Mouse (Mus musculus): ENCODE results near the gene Cpeb2. TPM values are rescaled to one million over a fixed set of nuclear protein-coding genes. Genes with fewer than 3 reads are reported as not detected.

The Cpeb2 gene
- polyA plus RNA-seq, 1 experiment from 2014 or later = 3.1 TPM

GRCm38 (mm10) chr5:43217468-43217867 is 15.5 kb upstream of the Cpeb2 start:
- ATAC-seq = peak; percentile 69
- Histone ChIP-seq H3K27me3 (replicated peaks; ENCODE audit: control insufficient read depth, insufficient read depth, low read length) (no peaks in the 10 kb centered on the region), H3K36me3 (ENCODE audit: control insufficient read depth, insufficient read depth) (no peaks in the 10 kb centered on the region), H3K4me2 (replicated peaks; ENCODE audit: low read depth) (0 out of 2 replicates have a peak overlapping the region, but pooled peaks have one; percentile 13), H3K4me1 (replicated peaks; ENCODE audit: control insufficient read depth, insufficient read depth, low read length) (0 out of 2 replicates have a peak, but pooled peaks cover 11% of the 10 kb centered on the region), H3K9ac (ENCODE audit: low read depth, low read length) (no peak overlapping the region), H3K9me3 (ENCODE audit: control insufficient read depth) (no peaks in the 10 kb centered on the region), H3K4me3 (ENCODE audit: low read depth, low read length) (no peak overlapping the region), H3K27ac (ENCODE audit: low read depth, low read length) (no peak overlapping the region)
- WGBS = 9% methylated on average over 4 of the region's 4 CpGs
- no peak for TF ChIP-seq CTCF (IDR thresholded peaks at IDR 0.05; ENCODE audit: low read depth)

GRCm38 (mm10) chr5:43217987-43218846 is 14.8 kb upstream of the Cpeb2 start:
- TF ChIP-seq CTCF (IDR thresholded peaks at IDR 0.05; ENCODE audit: low read depth) = no peak
- Histone ChIP-seq H3K27me3 (replicated peaks; ENCODE audit: control insufficient read depth, insufficient read depth, low read length) (no peaks in the 10 kb centered on the region), H3K27ac (ENCODE audit: low read depth, low read length) (no peak overlapping the region), H3K4me1 (replicated peaks; ENCODE audit: control insufficient read depth, insufficient read depth, low read length) (0 out of 2 replicates have a peak, but pooled peaks cover 11% of the 10 kb centered on the region), H3K9ac (ENCODE audit: low read depth, low read length) (no peak overlapping the region), H3K9me3 (ENCODE audit: control insufficient read depth) (no peaks in the 10 kb centered on the region), H3K4me2 (replicated peaks; ENCODE audit: low read depth) (0 out of 2 replicates have a peak overlapping the region, but pooled peaks have one; percentile 13), H3K4me3 (ENCODE audit: low read depth, low read length) (no peak overlapping the region), H3K36me3 (ENCODE audit: control insufficient read depth, insufficient read depth) (no peaks in the 10 kb centered on the region)
- ATAC-seq = no peak; the same call in 1 of the 2 replicates
- WGBS = 56% methylated on average over 10 of the region's 10 CpGs

- 30% methylated on average over 1 of the region's 1 CpGs for WGBS
- Histone ChIP-seq H3K4me3 (ENCODE audit: low read depth, low read length) (no peak overlapping the region), H3K36me3 (ENCODE audit: control insufficient read depth, insufficient read depth) (no peaks in the 10 kb centered on the region), H3K4me2 (replicated peaks; ENCODE audit: low read depth) (no peak overlapping the region), H3K27me3 (replicated peaks; ENCODE audit: control insufficient read depth, insufficient read depth, low read length) (no peaks in the 10 kb centered on the region), H3K27ac (ENCODE audit: low read depth, low read length) (no peak overlapping the region), H3K9ac (ENCODE audit: low read depth, low read length) (no peak overlapping the region), H3K4me1 (replicated peaks; ENCODE audit: control insufficient read depth, insufficient read depth, low read length) (0 out of 2 replicates have a peak, but pooled peaks cover 11% of the 10 kb centered on the region), H3K9me3 (ENCODE audit: control insufficient read depth) (no peaks in the 10 kb centered on the region)
- no peak for ATAC-seq
- no peak for TF ChIP-seq CTCF (IDR thresholded peaks at IDR 0.05; ENCODE audit: low read depth)
These were observed 14.2 kb upstream of the Cpeb2 start for GRCm38 (mm10) chr5:43218847-43219132.

GRCm38 (mm10) chr5:43223359-43223758 is 9.6 kb upstream of the Cpeb2 start:
- WGBS = 61% methylated on average over 4 of the region's 4 CpGs
- H3K4me1 ChIP-seq (replicated peaks; ENCODE audit: control insufficient read depth, insufficient read depth, low read length) = 0 out of 2 replicates have a peak, but pooled peaks cover 2% of the 10 kb centered on the region
- no peak for ATAC-seq
- no peaks in the 10 kb centered on the region for H3K36me3 ChIP-seq (ENCODE audit: control insufficient read depth, insufficient read depth)
- TF ChIP-seq CTCF (IDR thresholded peaks at IDR 0.05; ENCODE audit: low read depth) = no peak
- H3K4me2 ChIP-seq (replicated peaks; ENCODE audit: low read depth) = no peak overlapping the region
- H3K4me3 ChIP-seq (ENCODE audit: low read depth, low read length) = no peak overlapping the region
- no peaks in the 10 kb centered on the region for H3K27me3 ChIP-seq (replicated peaks; ENCODE audit: control insufficient read depth, insufficient read depth, low read length)
- no peak overlapping the region for H3K9ac ChIP-seq (ENCODE audit: low read depth, low read length)
- no peak overlapping the region for H3K27ac ChIP-seq (ENCODE audit: low read depth, low read length)
- no peaks in the 10 kb centered on the region for H3K9me3 ChIP-seq (ENCODE audit: control insufficient read depth)

GRCm38 (mm10) chr5:43224245-43224644 is 8.7 kb upstream of the Cpeb2 start:
- Histone ChIP-seq H3K4me3 (ENCODE audit: low read depth, low read length) (no peak overlapping the region), H3K4me2 (replicated peaks; ENCODE audit: low read depth) (no peak overlapping the region), H3K9ac (ENCODE audit: low read depth, low read length) (no peak overlapping the region), H3K27me3 (replicated peaks; ENCODE audit: control insufficient read depth, insufficient read depth, low read length) (no peaks in the 10 kb centered on the region), H3K4me1 (replicated peaks; ENCODE audit: control insufficient read depth, insufficient read depth, low read length) (no peaks in the 10 kb centered on the region), H3K36me3 (ENCODE audit: control insufficient read depth, insufficient read depth) (no peaks in the 10 kb centered on the region), H3K27ac (ENCODE audit: low read depth, low read length) (no peak overlapping the region), H3K9me3 (ENCODE audit: control insufficient read depth) (no peaks in the 10 kb centered on the region)
- WGBS = 66% methylated on average over 3 of the region's 3 CpGs
- TF ChIP-seq CTCF (IDR thresholded peaks at IDR 0.05; ENCODE audit: low read depth) = no peak
- ATAC-seq = no peak

- no peak for TF ChIP-seq CTCF (IDR thresholded peaks at IDR 0.05; ENCODE audit: low read depth)
- H3K9me3 ChIP-seq (ENCODE audit: control insufficient read depth) = no peaks in the 10 kb centered on the region
- H3K4me3 ChIP-seq (ENCODE audit: low read depth, low read length) = no peak overlapping the region
- H3K36me3 ChIP-seq (ENCODE audit: control insufficient read depth, insufficient read depth) = no peaks in the 10 kb centered on the region
- H3K9ac ChIP-seq (ENCODE audit: low read depth, low read length) = no peak overlapping the region
- no peak overlapping the region for H3K27ac ChIP-seq (ENCODE audit: low read depth, low read length)
- ATAC-seq = no peak
- no peaks in the 10 kb centered on the region for H3K27me3 ChIP-seq (replicated peaks; ENCODE audit: control insufficient read depth, insufficient read depth, low read length)
- no peaks in the 10 kb centered on the region for H3K4me1 ChIP-seq (replicated peaks; ENCODE audit: control insufficient read depth, insufficient read depth, low read length)
- H3K4me2 ChIP-seq (replicated peaks; ENCODE audit: low read depth) = no peak overlapping the region
These were observed 6.8 kb upstream of the Cpeb2 start for GRCm38 (mm10) chr5:43226160-43226559.

Data from intestine, postnatal 0 days (tissue).